Mouse (Mus musculus): ENCODE data around the gene Gm17018.

The Gm17018 gene

GRCm38 (mm10) chr19:45587509-45588292 is 27.3 kb downstream of the Gm17018 start:
- CTCF ChIA-PET: no interaction called here

- CTCF ChIA-PET: no interaction called here
These were observed 29.3 kb downstream of the Gm17018 start for GRCm38 (mm10) chr19:45589761-45590160.

DNA sequence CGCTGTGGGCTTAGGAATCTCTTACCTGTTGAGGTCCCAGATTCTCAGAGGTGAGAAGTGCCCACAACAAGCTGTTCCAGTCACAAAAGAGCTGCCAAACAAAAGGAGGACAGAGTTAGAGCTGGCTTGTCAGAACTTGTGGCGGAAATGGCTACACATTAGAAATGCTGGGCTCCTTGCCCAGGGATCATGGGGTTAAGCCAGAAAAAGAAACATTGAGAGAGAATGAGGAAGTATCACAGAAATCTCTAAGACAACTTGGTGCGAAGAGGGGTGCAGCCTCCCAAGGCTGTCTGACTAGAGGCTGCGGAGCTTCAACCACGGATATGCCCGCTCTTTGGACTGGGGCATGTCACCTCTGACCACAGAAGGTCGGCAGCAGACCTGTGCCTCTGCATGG is 31.3 kb downstream of the Gm17018 start:
- CTCF ChIA-PET: interaction anchor here (1.0 kb wide), 1 partner anchor 17 kb away, joined by 3 read pairs; no protein-coding TSS in a partner anchor

GRCm38 (mm10) chr19:45592916-45593315 is 32.5 kb downstream of the Gm17018 start:
- CTCF ChIA-PET: interaction anchor here (1.1 kb wide), 1 partner anchor 17 kb away, joined by 3 read pairs; no protein-coding TSS in a partner anchor

DNA sequence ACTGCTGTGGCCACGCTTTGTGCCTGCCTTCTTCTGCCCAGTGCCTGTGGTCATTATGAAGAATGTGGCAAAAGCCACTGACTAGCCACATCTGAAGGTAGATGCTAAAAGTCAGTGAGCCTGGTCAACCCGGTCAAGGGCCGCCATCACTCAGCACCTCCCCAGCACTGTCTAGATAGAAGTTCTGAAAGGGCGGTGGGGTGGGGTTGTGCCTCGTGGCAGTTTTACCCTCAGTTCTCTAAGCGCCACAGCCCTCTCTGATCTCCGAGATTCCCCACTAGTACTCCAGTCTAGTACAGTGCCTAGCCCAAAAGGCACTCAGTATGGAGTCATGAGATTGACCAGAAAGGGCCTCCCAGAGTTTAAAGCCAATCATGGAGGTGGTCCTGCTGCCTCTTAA is 33.7 kb downstream of the Gm17018 start:
- CTCF ChIA-PET: interaction anchor here (0.6 kb wide), 1 partner anchor 151 kb away, joined by 3 read pairs; no protein-coding TSS in a partner anchor

- CTCF ChIA-PET: no interaction called here
These were observed 35.1 kb downstream of the Gm17018 start for GRCm38 (mm10) chr19:45595481-45595880.

DNA sequence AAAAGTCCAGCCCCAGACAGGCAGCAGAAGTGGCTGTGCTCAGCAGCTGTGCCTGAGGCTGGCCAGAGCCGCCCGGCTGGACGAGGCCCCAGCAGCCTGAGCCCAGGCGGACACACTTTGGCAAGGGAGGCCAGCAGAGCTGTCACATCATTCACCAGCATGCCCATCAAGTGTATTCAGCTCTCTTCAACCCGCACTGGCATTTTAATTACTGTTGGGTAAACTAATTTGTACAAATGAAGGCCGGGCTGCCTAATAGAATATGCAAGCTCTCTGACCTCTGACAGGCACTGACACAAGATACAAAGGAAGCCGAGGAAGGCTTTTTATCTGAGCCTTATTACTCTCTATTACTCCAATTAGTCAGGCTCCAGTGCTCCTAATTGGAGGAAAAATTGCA is 35.6 kb downstream of the Gm17018 start:
- CTCF ChIA-PET: no interaction called here

- CTCF ChIA-PET: no interaction called here
These were observed 36.0 kb downstream of the Gm17018 start for GRCm38 (mm10) chr19:45596434-45596833.

- CTCF ChIA-PET: no interaction called here
These were observed 36.7 kb downstream of the Gm17018 start for GRCm38 (mm10) chr19:45597106-45597505.

- CTCF ChIA-PET: no interaction called here
These were observed 42.2 kb downstream of the Gm17018 start for GRCm38 (mm10) chr19:45602606-45603005.

GRCm38 (mm10) chr19:45606701-45607100 is 46.3 kb downstream of the Gm17018 start:
- CTCF ChIA-PET: interaction anchor here (0.6 kb wide), 1 partner anchor 494 kb away, joined by 4 read pairs; no protein-coding TSS in a partner anchor

- CTCF ChIA-PET: no interaction called here
These were observed 47.1 kb downstream of the Gm17018 start for GRCm38 (mm10) chr19:45607479-45607878.

GRCm38 (mm10) chr19:45608648-45609339 is 48.4 kb downstream of the Gm17018 start:
- CTCF ChIA-PET: no interaction called here

- CTCF ChIA-PET: no interaction called here
These were observed 50.4 kb downstream of the Gm17018 start for GRCm38 (mm10) chr19:45610823-45611222.

DNA sequence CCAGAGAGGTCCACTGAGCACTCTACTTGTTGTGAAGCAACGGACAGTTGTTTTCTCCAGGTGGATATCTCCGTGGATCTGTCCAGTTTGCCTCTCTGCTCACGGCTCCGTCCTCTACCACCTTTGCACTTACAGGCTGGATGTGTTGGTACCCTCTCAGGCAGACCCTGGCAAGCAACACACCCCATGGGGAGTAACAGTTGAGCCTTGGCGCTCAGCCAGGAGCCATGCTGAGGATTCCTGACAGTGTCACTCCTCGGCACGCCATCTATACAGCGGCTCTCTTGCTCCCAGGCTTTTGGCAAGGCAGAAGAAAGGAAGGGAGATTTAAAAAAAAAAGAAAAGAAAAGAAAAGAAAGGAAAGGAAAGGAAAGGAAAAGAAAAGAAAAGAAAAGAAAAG is 54.0 kb downstream of the Gm17018 start:
- CTCF ChIA-PET: no interaction called here

GRCm38 (mm10) chr19:45614928-45615327 is 54.5 kb downstream of the Gm17018 start:
- CTCF ChIA-PET: no interaction called here

DNA sequence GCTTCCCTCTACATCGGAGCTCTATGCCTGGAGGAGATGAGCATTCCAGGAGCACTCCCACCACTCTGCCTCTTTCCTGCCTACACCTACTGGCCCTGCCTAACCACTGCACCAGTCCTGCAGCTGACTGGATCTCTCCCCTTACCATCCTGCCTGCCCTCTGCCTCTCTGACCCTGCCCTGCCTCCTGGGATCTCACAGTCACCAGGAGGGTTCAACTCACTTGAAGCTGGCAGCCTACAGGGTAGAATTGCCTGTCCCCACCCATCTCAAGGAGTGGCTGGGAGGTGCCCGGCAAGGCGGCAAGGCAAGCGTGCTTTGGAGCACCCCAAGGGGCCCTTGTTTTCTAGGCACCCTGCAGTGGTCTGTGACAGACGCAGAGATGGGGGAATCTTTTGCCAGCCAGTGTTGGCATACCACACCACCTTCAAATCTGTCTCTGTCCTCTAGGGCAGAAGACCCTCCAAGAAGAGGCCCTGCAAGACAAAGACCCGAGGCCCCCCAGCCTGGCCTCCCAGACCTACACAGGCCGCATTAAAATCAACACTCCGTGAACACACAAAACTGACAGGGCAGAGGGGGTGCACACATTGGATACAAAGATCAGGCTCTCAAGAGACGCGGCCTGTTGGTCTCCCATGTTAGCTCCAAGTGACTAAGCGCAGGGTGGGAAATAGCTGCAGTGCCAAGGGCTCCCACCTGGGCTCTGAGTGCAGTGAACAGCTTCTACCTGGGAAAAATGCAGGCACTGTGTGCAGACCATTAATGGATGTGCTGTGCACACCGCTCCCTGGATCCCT is 55.2 kb downstream of the Gm17018 start:
- CTCF ChIA-PET: no interaction called here

DNA sequence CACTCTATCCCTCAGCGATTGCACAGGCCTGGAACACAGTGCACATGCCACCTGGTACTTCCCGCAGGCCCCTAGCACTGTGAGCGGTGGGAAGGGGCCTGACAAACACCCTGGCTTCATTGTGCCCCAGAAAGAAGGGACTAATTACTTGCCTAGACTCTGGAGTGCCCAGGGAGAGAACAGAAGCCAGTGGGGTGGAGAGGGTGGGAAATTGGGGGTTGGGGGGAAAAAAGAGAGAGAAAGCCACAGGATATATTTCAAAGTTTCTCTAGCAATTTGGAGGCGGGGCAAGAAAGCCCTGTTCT is 55.8 kb downstream of the Gm17018 start:
- CTCF ChIA-PET: no interaction called here

- CTCF ChIA-PET: no interaction called here
These were observed 56.3 kb downstream of the Gm17018 start for GRCm38 (mm10) chr19:45616735-45617134.

DNA sequence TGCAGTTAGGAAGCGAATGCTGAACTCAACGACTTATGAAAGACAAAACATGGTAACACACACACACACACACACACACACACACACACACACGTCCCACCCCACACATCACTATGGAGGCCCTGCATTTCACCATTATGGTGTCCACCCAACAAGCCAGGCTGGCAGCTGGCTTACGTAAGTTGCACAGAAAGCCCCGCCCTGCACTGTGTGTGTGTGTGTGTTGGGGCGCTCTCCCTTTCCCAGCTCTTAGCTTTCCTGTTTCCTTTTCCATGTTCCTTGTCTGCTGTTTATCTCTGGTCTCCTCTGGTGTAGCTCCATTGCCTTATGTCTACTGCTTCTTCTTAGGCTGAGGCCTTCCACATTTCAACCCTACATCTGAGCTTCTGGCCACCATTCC is 57.8 kb downstream of the Gm17018 start:
- CTCF ChIA-PET: interaction anchor here (0.7 kb wide), 1 partner anchor 37 kb away, joined by 10 read pairs; no protein-coding TSS in a partner anchor

DNA sequence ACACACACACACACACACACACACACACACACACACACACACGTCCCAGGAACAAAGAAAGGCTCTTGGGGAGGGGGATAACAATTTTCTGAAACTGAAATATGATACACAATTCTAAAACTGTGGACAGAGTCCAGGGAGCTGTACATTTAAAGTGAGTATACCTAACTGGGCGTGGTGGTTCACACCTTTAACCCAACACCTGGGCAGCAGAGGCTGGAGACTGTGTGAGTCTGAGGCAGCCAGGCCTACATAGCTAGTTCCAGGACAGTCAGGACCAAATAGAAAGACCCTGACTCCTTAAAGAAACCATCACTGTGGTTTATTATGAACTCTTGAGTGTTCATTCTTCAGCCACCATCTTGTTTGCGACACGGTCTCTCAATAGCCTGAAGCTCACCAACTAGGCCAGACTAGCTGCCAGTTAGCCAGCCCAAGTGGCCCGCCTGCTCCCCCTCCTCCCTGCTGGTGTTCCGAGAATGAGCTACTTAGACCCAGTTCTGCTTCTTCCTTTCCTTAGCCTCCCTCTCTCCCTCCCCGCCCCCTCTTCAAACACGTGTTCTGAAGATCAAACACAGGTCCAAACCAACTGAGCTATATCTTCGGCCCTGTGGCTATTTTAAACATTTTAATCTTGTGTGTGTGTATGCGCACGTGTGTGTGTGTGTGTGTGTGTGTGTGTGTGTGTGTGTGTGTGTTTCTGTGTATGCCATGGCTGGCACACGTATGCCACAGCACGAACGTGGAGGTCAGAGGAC is 59.5 kb downstream of the Gm17018 start:
- CTCF ChIA-PET: no interaction called here

GRCm38 (mm10) chr19:45621061-45621460 is 60.6 kb downstream of the Gm17018 start:
- CTCF ChIA-PET: no interaction called here

All from spleen, embryonic (tissue).